Mouse (Mus musculus) neural tube, embryonic 13.5 days (tissue): ENCODE data around the gene Gbf1. TPM values are rescaled to one million over a fixed set of nuclear protein-coding genes. Genes with fewer than 3 reads are reported as not detected.
"Not testable (repeated sequence)": the region's sequence is repeated elsewhere in the genome, so short reads cannot be mapped to it uniquely, and the experiment has no call there.

Experiments used
- ATAC-seq: fragments of 200-750 bp; cut with Nextera tagmentation; 2 replicates; pipeline ENCODE4 v1.8.0; 2017; ENCODE audit warnings: low read depth, mild to moderate bottlenecking, moderate TSS enrichment, moderate library complexity
- H3K27ac ChIP-seq: fragments of 300-500 bp; sonication (generic); replicated peaks from 2 replicates; pipeline ENCODE4 v1.5.1; 2015; ENCODE audit warnings: moderate library complexity, mild to moderate bottlenecking, inconsistent platforms
- H3K27me3 ChIP-seq: fragments of 300-500 bp; sonication (generic); 2 replicates; pipeline ENCODE4 v1.6.1; 2015; ENCODE audit warnings: mild to moderate bottlenecking, inconsistent platforms
- H3K36me3 ChIP-seq: fragments of 300-500 bp; sonication (generic); 2 replicates; pipeline ENCODE4 v1.6.1; 2015; ENCODE audit warnings: mild to moderate bottlenecking, inconsistent platforms
- H3K4me1 ChIP-seq: fragments of 300-500 bp; sonication (generic); replicated peaks from 2 replicates; pipeline ENCODE4 v1.6.1; 2015; ENCODE audit warnings: inconsistent platforms
- H3K4me2 ChIP-seq: fragments of 300-500 bp; sonication (generic); 2 replicates; pipeline ENCODE4 v1.6.1; 2015; ENCODE audit warnings: inconsistent platforms, mild to moderate bottlenecking, moderate library complexity
- H3K4me3 ChIP-seq: fragments of 300-500 bp; sonication (generic); 2 replicates; pipeline ENCODE4 v1.5.1; 2015; ENCODE audit warnings: mild to moderate bottlenecking, inconsistent platforms
- H3K9ac ChIP-seq: fragments of 300-500 bp; sonication (generic); 2 replicates; pipeline ENCODE4 v1.6.1; 2015; ENCODE audit warnings: moderate library complexity, mild to moderate bottlenecking, inconsistent platforms
- H3K9me3 ChIP-seq: fragments of 300-500 bp; sonication (generic); 2 replicates; pipeline ENCODE4 v1.6.1; 2016; ENCODE audit warnings: inconsistent platforms
- WGBS: fragments of 180-500 bp; shearing (Covaris S2); methylation state at CpG from one replicate; pipeline ENCODE4 v1.1.7; 2015; 5-methylcytosine and 5-hydroxymethylcytosine counted together
- polyA plus RNA-seq: library from polyadenylated mRNA; unstranded; fragments of >200 nt; fragmentation: Nextera tagmentation; extraction: Ambion mirVana; gene quantifications from 2 replicates; pipeline ENCODE4 v1.2.1, GENCODE M21; 2015

Gbf1 gene
- polyA plus RNA-seq, 1 experiment from 2014 or later = 65.2 TPM

GRCm38 (mm10) chr19:46198891-46199290, 46.6 kb downstream of the Gbf1 start:
- 85% methylated on average over 5 of the region's 5 CpGs for WGBS
- Histone ChIP-seq H3K4me2 (no peak overlapping the region), H3K36me3 (no peaks in the 10 kb centered on the region), H3K4me3 (no peak overlapping the region), H3K27me3 (no peaks in the 10 kb centered on the region), H3K27ac (no peak overlapping the region), H3K9me3 (no peaks in the 10 kb centered on the region), H3K4me1 (no peaks in the 10 kb centered on the region), H3K9ac (no peak overlapping the region)
- ATAC-seq = no peak

DNA sequence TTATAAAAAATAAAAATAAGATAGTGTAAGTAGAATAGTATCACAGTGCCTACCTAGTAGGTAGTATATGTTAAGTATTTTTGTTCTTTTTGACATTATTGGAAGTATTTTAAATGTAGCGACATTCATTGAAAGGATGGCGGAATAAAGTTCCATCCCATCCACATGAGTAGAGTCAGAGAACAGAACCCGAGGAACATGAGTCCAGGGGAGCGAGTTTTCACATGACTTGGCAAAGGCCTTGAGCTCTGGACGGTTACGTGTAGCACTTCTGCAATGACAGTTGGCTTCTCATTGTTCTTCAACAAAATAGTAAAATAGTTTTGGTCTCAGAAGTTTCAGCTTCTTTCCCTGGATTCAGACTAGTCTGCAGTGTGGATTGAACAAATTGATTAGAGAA, 51.9 kb downstream of the Gbf1 start:
- no peak overlapping the region for H3K27ac ChIP-seq
- no peaks in the 10 kb centered on the region for H3K4me1 ChIP-seq
- 94% methylated on average over 6 of the region's 6 CpGs for WGBS
- H3K36me3 ChIP-seq = no peaks in the 10 kb centered on the region
- H3K9me3 ChIP-seq = no peaks in the 10 kb centered on the region
- ATAC-seq = no peak
- H3K9ac ChIP-seq = no peak overlapping the region
- no peaks in the 10 kb centered on the region for H3K27me3 ChIP-seq
- H3K4me3 ChIP-seq = no peak overlapping the region
- no peak overlapping the region for H3K4me2 ChIP-seq

DNA sequence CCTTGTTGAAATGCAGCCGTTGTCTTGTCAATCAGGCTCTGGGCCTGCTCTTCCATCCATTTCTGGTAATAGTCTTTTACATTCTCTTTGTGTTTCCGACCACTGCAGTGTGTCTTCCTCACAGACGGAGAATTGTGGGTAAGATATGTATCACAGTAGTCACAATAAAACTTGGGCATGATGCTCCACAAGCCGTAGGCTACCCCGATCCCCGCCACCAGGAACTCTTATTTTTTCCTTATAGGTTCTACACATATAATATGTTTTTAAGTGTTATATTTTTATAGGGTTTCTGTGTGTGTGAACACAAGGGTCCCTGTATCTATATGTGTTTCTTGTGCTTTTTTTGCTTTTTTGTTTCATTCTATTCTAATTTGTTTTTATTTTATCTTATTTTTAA, 53.4 kb downstream of the Gbf1 start:
- no peaks in the 10 kb centered on the region for H3K27me3 ChIP-seq
- H3K27ac ChIP-seq = no peak overlapping the region
- no peak overlapping the region for H3K4me2 ChIP-seq
- H3K9ac ChIP-seq = no peak overlapping the region
- no peak overlapping the region for H3K4me3 ChIP-seq
- WGBS = 94% methylated on average over 6 of the region's 6 CpGs
- no peaks in the 10 kb centered on the region for H3K36me3 ChIP-seq
- no peak for ATAC-seq
- H3K4me1 ChIP-seq = no peaks in the 10 kb centered on the region
- H3K9me3 ChIP-seq = no peaks in the 10 kb centered on the region

DNA sequence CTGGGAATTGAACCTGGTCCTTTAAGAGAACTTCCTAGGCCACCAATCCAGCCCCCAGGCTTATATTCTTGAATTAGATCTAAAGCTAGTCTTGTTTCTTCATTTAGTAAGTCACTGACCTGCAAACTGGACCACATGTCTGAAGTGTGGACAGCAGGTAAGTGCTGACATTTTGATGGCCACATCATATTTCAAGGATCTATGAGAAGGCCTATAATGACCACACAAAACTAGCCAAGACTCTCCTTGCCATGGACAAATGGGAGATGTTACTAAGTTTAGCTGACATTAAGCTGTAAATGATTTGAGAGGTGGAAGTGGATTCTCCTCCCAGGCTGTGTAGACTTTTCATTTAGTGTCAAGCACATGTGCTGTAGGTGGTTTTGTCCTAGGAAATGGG, 58.6 kb downstream of the Gbf1 start:
- no peak for ATAC-seq
- Histone ChIP-seq H3K27ac (no peak overlapping the region), H3K27me3 (no peaks in the 10 kb centered on the region), H3K4me2 (no peak overlapping the region), H3K4me1 (peaks cover 5% of the 10 kb centered on the region; the same call in 1 of the 2 replicates), H3K4me3 (no peak overlapping the region), H3K9ac (no peak overlapping the region), H3K36me3 (no peaks in the 10 kb centered on the region), H3K9me3 (no peaks in the 10 kb centered on the region)

DNA sequence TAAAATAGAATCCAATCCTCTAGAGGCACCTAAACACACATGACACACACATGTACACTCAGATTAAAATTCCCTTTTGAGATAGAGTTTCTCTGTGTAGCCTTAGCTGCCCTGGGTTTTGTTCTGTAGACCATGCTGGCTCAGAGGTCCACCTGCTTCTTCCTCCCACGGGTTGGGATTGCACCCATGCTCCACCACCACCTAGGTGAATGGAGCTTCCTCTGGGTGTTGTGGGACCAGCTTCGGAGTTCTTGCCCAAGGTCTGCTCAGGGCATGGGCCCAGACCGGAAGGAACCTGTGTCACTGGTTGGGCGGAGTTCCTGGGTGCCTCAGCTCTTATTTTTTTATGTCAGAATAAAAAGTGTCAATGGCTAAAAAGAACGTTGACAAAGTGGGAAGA, 62.2 kb downstream of the Gbf1 start:
- ATAC-seq = no peak
- no peaks in the 10 kb centered on the region for H3K27me3 ChIP-seq
- H3K36me3 ChIP-seq = no peaks in the 10 kb centered on the region
- no peak overlapping the region for H3K4me2 ChIP-seq
- no peaks in the 10 kb centered on the region for H3K9me3 ChIP-seq
- H3K4me1 ChIP-seq = peaks cover 13% of the 10 kb centered on the region; the same call in 1 of the 2 replicates
- H3K4me3 ChIP-seq = no peak overlapping the region
- 89% methylated on average over 5 of the region's 5 CpGs for WGBS
- H3K9ac ChIP-seq = no peak overlapping the region
- no peak overlapping the region for H3K27ac ChIP-seq

DNA sequence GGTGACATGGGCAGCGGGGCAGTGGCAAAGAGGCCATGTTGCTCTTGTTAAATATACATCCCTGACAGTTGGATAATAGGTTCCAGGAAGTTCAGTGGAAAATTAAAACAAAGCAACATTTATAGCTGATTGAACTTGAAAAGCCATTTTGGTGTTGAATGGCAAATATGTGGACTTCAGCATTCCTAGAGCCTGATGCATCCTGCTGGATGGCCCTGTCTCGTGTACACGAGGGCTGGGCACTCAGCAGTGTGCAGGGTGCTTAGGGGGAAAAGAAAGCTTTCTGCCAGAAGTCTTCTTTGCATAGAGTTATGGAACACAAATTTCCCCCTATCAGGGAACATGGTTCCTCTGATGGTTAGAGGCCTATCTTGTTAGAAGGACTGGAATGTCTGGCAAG, 63.1 kb downstream of the Gbf1 start:
- no peaks in the 10 kb centered on the region for H3K36me3 ChIP-seq
- peaks cover 13% of the 10 kb centered on the region; the same call in 1 of the 2 replicates for H3K4me1 ChIP-seq
- no peak overlapping the region for H3K4me2 ChIP-seq
- H3K4me3 ChIP-seq = no peak overlapping the region
- no peak for ATAC-seq
- no peaks in the 10 kb centered on the region for H3K9me3 ChIP-seq
- WGBS = 37% methylated on average over 3 of the region's 3 CpGs
- no peak overlapping the region; the same call in 1 of the 2 replicates for H3K27ac ChIP-seq
- H3K9ac ChIP-seq = no peak overlapping the region
- H3K27me3 ChIP-seq = no peaks in the 10 kb centered on the region

DNA sequence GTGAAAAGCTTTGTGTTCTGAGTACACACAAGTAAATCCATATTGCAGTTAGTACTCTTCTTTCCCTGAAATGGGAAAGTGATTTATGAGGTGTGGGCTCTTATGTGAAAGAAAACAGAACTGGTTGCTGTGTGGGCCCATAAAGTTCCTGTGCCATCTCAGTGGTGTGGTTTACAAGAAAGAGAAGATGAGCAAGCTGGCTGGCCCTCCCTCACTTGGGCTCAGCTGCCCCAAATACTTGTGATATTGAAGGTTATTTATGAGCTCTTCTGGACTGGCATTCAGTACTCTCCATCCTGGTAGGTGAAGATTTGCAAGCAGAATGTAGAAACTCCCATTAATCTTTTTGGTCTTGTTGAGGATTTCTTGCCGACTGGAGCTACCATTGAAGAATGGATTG, 64.4 kb downstream of the Gbf1 start:
- Histone ChIP-seq H3K9ac (no peak overlapping the region), H3K4me2 (no peak overlapping the region), H3K4me1 (peaks cover 13% of the 10 kb centered on the region; the same call in 1 of the 2 replicates), H3K27ac (no peak overlapping the region), H3K9me3 (no peaks in the 10 kb centered on the region), H3K36me3 (no peaks in the 10 kb centered on the region), H3K4me3 (no peak overlapping the region), H3K27me3 (no peaks in the 10 kb centered on the region)
- WGBS = 75% methylated on average over 1 of the region's 1 CpGs
- no peak for ATAC-seq

DNA sequence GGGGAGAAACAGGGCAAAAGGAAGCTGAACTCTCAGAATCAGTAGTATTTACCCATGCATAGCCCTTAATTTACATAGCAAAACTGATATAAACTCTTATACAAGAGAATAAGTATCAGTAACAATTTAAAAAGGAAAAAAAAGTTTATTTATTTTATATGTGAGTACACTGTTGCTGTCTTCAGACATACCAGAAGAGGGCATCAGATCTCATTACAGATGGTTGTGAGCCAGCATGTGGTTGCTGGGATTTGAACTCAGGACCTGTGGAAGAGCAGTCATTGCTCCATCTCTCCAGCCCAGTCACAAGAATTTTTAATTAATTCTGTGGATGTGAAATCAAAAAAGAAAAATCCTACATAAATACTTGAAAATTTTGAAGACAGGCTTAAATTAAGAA, 65.0 kb downstream of the Gbf1 start:
- H3K36me3 ChIP-seq, H3K9me3 ChIP-seq, ATAC-seq, H3K27ac ChIP-seq, H3K27me3 ChIP-seq, H3K4me2 ChIP-seq, H3K4me3 ChIP-seq, H3K9ac ChIP-seq: not testable (repeated sequence)
- peaks cover 13% of the 10 kb centered on the region; the same call in 1 of the 2 replicates for H3K4me1 ChIP-seq

DNA sequence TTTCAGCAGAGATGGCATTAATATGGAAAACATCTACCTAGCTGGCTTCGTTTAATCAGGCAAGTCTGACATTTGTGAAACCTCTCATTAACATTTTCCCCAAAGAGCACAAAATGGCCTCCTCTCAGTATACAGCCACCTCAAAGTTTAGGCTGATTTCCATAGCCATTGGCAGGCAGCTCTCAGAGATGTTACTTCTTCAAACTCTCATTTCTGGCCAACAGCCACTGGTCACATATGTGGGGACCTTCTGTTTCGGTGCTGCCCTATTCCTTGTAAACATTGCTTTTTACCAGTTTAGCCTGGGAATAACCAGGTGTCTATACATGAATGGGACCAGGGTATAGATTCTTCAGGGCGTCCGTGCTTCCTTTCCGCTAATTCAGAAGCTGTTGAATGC, 67.8 kb downstream of the Gbf1 start:
- H3K27ac ChIP-seq = no peak overlapping the region
- no peak overlapping the region for H3K4me2 ChIP-seq
- no peak overlapping the region for H3K9ac ChIP-seq
- H3K4me3 ChIP-seq = no peak overlapping the region
- peaks cover 13% of the 10 kb centered on the region; the same call in 1 of the 2 replicates for H3K4me1 ChIP-seq
- no peak for ATAC-seq
- no peaks in the 10 kb centered on the region for H3K27me3 ChIP-seq
- no peaks in the 10 kb centered on the region for H3K9me3 ChIP-seq
- 62% methylated on average over 5 of the region's 5 CpGs for WGBS
- H3K36me3 ChIP-seq = no peaks in the 10 kb centered on the region

DNA sequence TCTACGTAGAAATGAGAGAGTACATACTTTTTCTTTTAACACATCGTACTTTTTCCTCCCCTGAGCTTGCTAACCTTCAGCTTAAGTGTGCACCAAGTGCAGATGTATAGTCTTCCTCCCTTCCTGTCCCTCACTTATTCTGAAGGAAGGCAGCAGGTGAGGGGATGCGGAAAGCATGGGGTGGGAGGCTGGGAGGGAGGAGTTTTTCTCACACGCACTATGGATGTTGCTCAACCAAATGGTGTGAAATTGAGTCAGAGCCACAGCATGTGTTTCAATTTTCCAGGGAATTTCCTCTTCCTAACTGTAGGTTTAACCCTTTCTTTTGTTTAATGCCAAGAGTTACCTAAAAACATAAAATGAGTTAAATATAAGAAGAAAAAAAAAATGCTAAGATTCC, 70.8 kb downstream of the Gbf1 start:
- Histone ChIP-seq H3K4me2 (no peak overlapping the region), H3K27me3 (no peaks in the 10 kb centered on the region), H3K9ac (no peak overlapping the region), H3K4me1 (0 out of 2 replicates have a peak, but pooled peaks cover 4% of the 10 kb centered on the region), H3K4me3 (no peak overlapping the region), H3K9me3 (no peaks in the 10 kb centered on the region), H3K36me3 (no peaks in the 10 kb centered on the region), H3K27ac (no peak overlapping the region)
- WGBS = 86% methylated on average over 4 of the region's 4 CpGs
- ATAC-seq = no peak

GRCm38 (mm10) chr19:46224882-46225281, 72.6 kb downstream of the Gbf1 start:
- Histone ChIP-seq H3K9me3 (no peaks in the 10 kb centered on the region), H3K9ac (no peak overlapping the region), H3K27me3 (no peaks in the 10 kb centered on the region), H3K4me1 (0 out of 2 replicates have a peak, but pooled peaks cover 4% of the 10 kb centered on the region), H3K4me2 (no peak overlapping the region), H3K36me3 (0 out of 2 replicates have a peak, but pooled peaks cover 2% of the 10 kb centered on the region), H3K27ac (no peak overlapping the region), H3K4me3 (no peak overlapping the region)
- 98% methylated on average over 2 of the region's 2 CpGs for WGBS
- ATAC-seq = no peak

GRCm38 (mm10) chr19:46225506-46225905, 73.2 kb downstream of the Gbf1 start:
- Histone ChIP-seq H3K36me3 (0 out of 2 replicates have a peak, but pooled peaks cover 2% of the 10 kb centered on the region), H3K9me3 (no peaks in the 10 kb centered on the region), H3K27ac (no peak overlapping the region), H3K9ac (no peak overlapping the region), H3K4me1 (0 out of 2 replicates have a peak, but pooled peaks cover 4% of the 10 kb centered on the region), H3K4me3 (no peak overlapping the region), H3K4me2 (no peak overlapping the region), H3K27me3 (no peaks in the 10 kb centered on the region)
- WGBS = 65% methylated on average over 4 of the region's 4 CpGs
- no peak for ATAC-seq

DNA sequence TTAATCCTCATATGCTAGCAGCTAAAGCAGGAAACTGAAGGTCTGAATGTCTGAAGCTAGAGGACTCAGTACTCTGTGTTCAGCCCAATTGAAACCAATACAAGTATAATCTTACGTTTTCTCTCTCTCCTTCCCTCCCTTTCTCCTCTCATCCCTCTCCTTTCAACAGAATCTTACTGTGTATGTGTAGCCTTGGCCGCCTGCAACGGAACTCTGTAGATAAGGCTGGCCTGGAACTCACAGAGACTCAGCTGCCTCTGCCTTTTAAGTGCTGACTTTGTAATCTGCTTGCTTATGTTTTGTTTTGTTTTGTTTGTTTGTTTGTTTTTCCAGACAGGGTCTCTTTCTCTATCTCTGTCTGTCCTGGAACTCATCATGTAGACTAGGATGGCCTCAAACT, 74.0 kb downstream of the Gbf1 start:
- 0 out of 2 replicates have a peak, but pooled peaks cover 2% of the 10 kb centered on the region for H3K36me3 ChIP-seq
- no peak for ATAC-seq
- WGBS = 95% methylated on average over 3 of the region's 3 CpGs
- H3K9me3 ChIP-seq = no peaks in the 10 kb centered on the region
- no peak overlapping the region for H3K27ac ChIP-seq
- H3K4me1 ChIP-seq = 0 out of 2 replicates have a peak, but pooled peaks cover 4% of the 10 kb centered on the region
- no peaks in the 10 kb centered on the region for H3K27me3 ChIP-seq
- H3K4me2 ChIP-seq = no peak overlapping the region
- no peak overlapping the region for H3K4me3 ChIP-seq
- no peak overlapping the region for H3K9ac ChIP-seq
